ENCODE assay signal across 28 mouse cellular contexts in the genomic region with DNA sequence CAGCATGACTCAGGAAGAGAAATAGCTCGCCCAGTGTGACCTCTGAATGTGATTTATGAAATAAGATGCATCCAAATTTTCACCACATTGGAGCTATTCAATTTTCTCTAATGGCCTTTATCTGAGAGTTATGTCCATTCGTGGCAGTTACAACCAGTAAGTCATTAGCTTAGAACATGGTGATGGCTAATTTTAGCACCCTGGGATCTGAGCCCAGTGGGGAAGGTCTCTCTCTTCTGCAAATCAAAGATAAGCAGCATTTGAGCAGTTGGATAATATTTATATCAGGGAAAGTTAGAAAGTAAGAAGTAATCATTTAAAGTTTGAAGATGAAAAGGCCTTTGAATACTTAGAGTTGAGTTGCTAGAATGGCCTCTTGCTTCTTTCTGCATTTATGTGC. TPM values are rescaled to one million over a fixed set of nuclear protein-coding genes. Genes with fewer than 3 reads are reported as not detected.
DNase-seq lines count a peak whose midpoint lies in the region; ATAC-seq and TF ChIP-seq lines count a peak whose summit lies in the region.
"Had no signal": no experiment of that assay in that cellular context is flagged by ENCODE, and none has a peak within 500 bp of the region (broad histone marks: within the 10 kb centered on the region; RNA-seq: fewer than 3 reads in every experiment).

No protein-coding gene starts in this region.

- intact Hi-C loops in heart, postnatal 25 days (cut with DNase I): no loop called here

- no peak overlapping the region for H3K4me3 ChIP-seq in kidney, adult 2 months (ENCODE audit: insufficient read depth, low read depth, low read length)
- H3K4me3 ChIP-seq: embryonic facial prominence, embryonic 15.5 days; forebrain, embryonic 15.5 days; limb, embryonic 13.5 days; liver, embryonic 12.5 days; megakaryocyte, embryonic 14.5 days had no signal

- no peaks in the 10 kb centered on the region for H3K27me3 ChIP-seq in kidney, adult 2 months (replicated peaks; ENCODE audit: control insufficient read depth, insufficient read depth, low read length)
- H3K27me3 ChIP-seq: embryonic facial prominence, embryonic 15.5 days; forebrain, embryonic 15.5 days; limb, embryonic 13.5 days; liver, embryonic 12.5 days; megakaryocyte, embryonic 14.5 days had no signal

- no peaks in the 10 kb centered on the region for H3K4me1 ChIP-seq in kidney, adult 2 months (ENCODE audit: control insufficient read depth, insufficient read depth, low read length)
- H3K4me1 ChIP-seq: embryonic facial prominence, embryonic 15.5 days; forebrain, embryonic 15.5 days; limb, embryonic 13.5 days; liver, embryonic 12.5 days; megakaryocyte, embryonic 14.5 days had no signal

- no peak for TF ChIP-seq POLR2A in kidney, adult 2 months (IDR thresholded peaks at IDR 0.05; ENCODE audit: low read depth, low read length)

- no peak for TF ChIP-seq CTCF in kidney, adult 2 months (conservative IDR thresholded peaks at IDR 0.05; ENCODE audit: insufficient read depth, insufficient read length, low read depth, low read length)

- no peaks in the 10 kb centered on the region for H3K36me3 ChIP-seq in kidney, adult 2 months (ENCODE audit: control insufficient read depth, insufficient read depth, low read length)
- H3K36me3 ChIP-seq: embryonic facial prominence, embryonic 15.5 days; forebrain, embryonic 15.5 days; limb, embryonic 13.5 days; liver, embryonic 12.5 days had no signal

- DNase-seq in heart, adult 11 months: peak; percentile 58
- DNase-seq in heart, postnatal 25 days (ENCODE audit: low spot score): no peak
- peak; percentile 36 for DNase-seq in kidney, postnatal 10 days
- DNase-seq in kidney, adult 2 months: no peak
- DNase-seq in embryo, embryonic 9.5 days (ENCODE audit: extremely low spot score): no peak
- DNase-seq: cerebellum, adult 2 months; cerebellum, postnatal 25 days; gastrocnemius, postnatal 14 days; kidney, adult 9 months; layer of hippocampus, adult 9-11 months; lung, adult 18-20 months; midbrain, embryonic 14.5 days; retina, postnatal 1 day; right cerebral cortex, postnatal 25 days had no signal

- 60% methylated on average over 2 of the region's 2 CpGs for WGBS in kidney, adult 2 months

- no peak overlapping the region for H3K27ac ChIP-seq in kidney, adult 2 months (ENCODE audit: insufficient read depth, low read depth, low read length)
- H3K27ac ChIP-seq: embryonic facial prominence, embryonic 15.5 days; forebrain, embryonic 15.5 days; hindbrain, embryonic 14.5 days; limb, embryonic 13.5 days; liver, embryonic 12.5 days had no signal

- ATAC-seq in erythroid progenitor cell, adult 5-6 weeks (replicated peaks; ENCODE audit: low FRiP score, poor library complexity, severe bottlenecking): peak; percentile 46; the same call in 1 of the 2 replicates
- ATAC-seq in megakaryocyte progenitor cell, adult 5-6 weeks (replicated peaks; ENCODE audit: poor library complexity): peak; percentile 70
- ATAC-seq: CD4-positive, CD25-positive, alpha-beta regulatory T cell, adult 4 months; forebrain, embryonic 15.5 days; inflammation-experienced regulatory T-cells, adult 6 months; liver, embryonic 12.5 days had no signal

RNA-seq across cellular contexts. Expression of a gene that starts 19.2 kb away (rescaled TPM):
- 1 to 10 TPM; 1.3 to 1.4 TPM for total RNA-seq in heart, postnatal 25 days (2021)
- polyA plus RNA-seq in kidney, adult 2 months (2012; rRNA removed): 5.9 and 6.0 TPM in 2 replicates
- not detected in 2 replicates for total RNA-seq in erythroid progenitor cell, adult 5-6 weeks (2015; ENCODE audit: low replicate concordance)
- total RNA-seq in erythroid progenitor cell, adult 5-6 weeks (2017; ENCODE audit: low replicate concordance): not detected in 2 replicates
- total RNA-seq in megakaryocyte progenitor cell, adult 5-6 weeks (2015): not detected in 2 replicates
- not detected in 2 replicates for total RNA-seq in megakaryocyte progenitor cell, adult 5-6 weeks (2017)
- polyA plus RNA-seq: CD4-positive, CD25-positive, alpha-beta regulatory T cell, adult 4 months; inflammation-experienced regulatory T-cells, adult 6 months had no signal

RNA-seq across cellular contexts. Expression of a gene that starts 44.2 kb away (rescaled TPM):
- 1 to 10 TPM in 1 of 2 experiments, under 1 TPM in 1; 0.84 to 1.0 TPM for total RNA-seq in heart, postnatal 25 days (2021)
- polyA plus RNA-seq in kidney, adult 2 months (2012; rRNA removed): not detected in 2 replicates
- not detected in 2 replicates for total RNA-seq in erythroid progenitor cell, adult 5-6 weeks (2015; ENCODE audit: low replicate concordance)
- total RNA-seq in erythroid progenitor cell, adult 5-6 weeks (2017; ENCODE audit: low replicate concordance): not detected in 2 replicates
- not detected in 2 replicates for total RNA-seq in megakaryocyte progenitor cell, adult 5-6 weeks (2015)
- total RNA-seq in megakaryocyte progenitor cell, adult 5-6 weeks (2017): not detected in 2 replicates
- total RNA-seq: adrenal gland, adult 18-20 months; gastrocnemius, postnatal 14 days; left cerebral cortex, postnatal 25 days had no signal
- polyA plus RNA-seq: CD4-positive, CD25-positive, alpha-beta regulatory T cell, adult 4 months; forebrain, embryonic 15.5 days; inflammation-experienced regulatory T-cells, adult 6 months; liver, embryonic 12.5 days; midbrain, embryonic 14.5 days; spleen, adult 2 months; testis, adult 2 months had no signal

Comparison
In these comparisons a context has a peak if more than half of its experiments do, and no peak if none do; other contexts are left out.
1. DNase-seq: peak in heart, adult 11 months (single experiment) and kidney, postnatal 10 days (single experiment); none in heart, postnatal 25 days (single experiment), kidney, adult 2 months (single experiment) and embryo, embryonic 9.5 days (single experiment).